Comparison of ENCODE assay signal across 13 mouse cellular contexts in the genomic region with DNA sequence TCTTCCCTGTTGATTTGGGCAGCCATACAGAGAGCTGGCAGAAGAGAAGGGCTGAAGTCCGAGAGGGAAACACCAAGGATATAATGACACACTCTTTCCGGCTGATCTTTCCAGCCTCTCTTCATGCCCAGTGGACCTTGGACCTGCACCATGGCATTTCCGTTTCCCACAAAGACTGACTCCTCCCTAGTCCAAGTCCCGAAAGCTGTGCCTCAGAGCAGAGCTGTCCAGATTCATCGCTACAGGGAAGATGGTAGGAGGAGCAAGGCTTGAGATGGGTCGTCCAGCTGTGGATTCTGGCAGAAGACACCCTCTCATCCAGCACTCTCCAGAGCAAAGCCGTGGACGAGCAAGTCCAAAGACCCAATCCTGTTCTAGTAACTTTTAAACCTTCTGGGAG.
DNase-seq lines count a peak whose midpoint lies in the region; ATAC-seq and TF ChIP-seq lines count a peak whose summit lies in the region.
"Had no signal": no experiment of that assay in that cellular context is flagged by ENCODE, and none has a peak within 500 bp of the region (broad histone marks: within the 10 kb centered on the region; RNA-seq: fewer than 3 reads in every experiment).

No protein-coding gene starts in this region.

- TF ChIP-seq CTCF in gastrocnemius, adult 2 months (IDR thresholded peaks at IDR 0.05), result no peak
- TF ChIP-seq CTCF in kidney, postnatal 0 days (IDR thresholded peaks at IDR 0.05; ENCODE audit: low read depth), result no peak

- no peaks in the 10 kb centered on the region for H3K9me3 ChIP-seq in kidney, postnatal 0 days (replicated peaks; ENCODE audit: low read length)
- H3K9me3 ChIP-seq in forebrain, embryonic 15.5 days, result no peaks in the 10 kb centered on the region
- H3K9me3 ChIP-seq: embryonic facial prominence, embryonic 15.5 days; liver, embryonic 13.5 days had no signal

- H3K4me3 ChIP-seq in gastrocnemius, adult 2 months, result no peak overlapping the region
- no peak overlapping the region for H3K4me3 ChIP-seq in kidney, postnatal 0 days (replicated peaks; ENCODE audit: low read depth, low read length)
- H3K4me3 ChIP-seq in forebrain, embryonic 15.5 days, result no peak overlapping the region
- H3K4me3 ChIP-seq: embryonic facial prominence, embryonic 15.5 days; layer of hippocampus, adult 2 months; liver, embryonic 13.5 days had no signal

- intact Hi-C loops in gastrocnemius, adult 2 months (cut with DNase I), result no loop called here
- intact Hi-C loops in heart, postnatal 25 days (cut with DNase I), result no loop called here

- no peak overlapping the region for H3K27ac ChIP-seq in gastrocnemius, adult 2 months
- no peak overlapping the region for H3K27ac ChIP-seq in kidney, postnatal 0 days
- no peak overlapping the region for H3K27ac ChIP-seq in forebrain, embryonic 15.5 days (replicated peaks)
- H3K27ac ChIP-seq: embryonic facial prominence, embryonic 15.5 days; layer of hippocampus, adult 2 months; liver, embryonic 13.5 days had no signal

- no peaks in the 10 kb centered on the region for H3K27me3 ChIP-seq in kidney, postnatal 0 days (ENCODE audit: insufficient read depth, low read length)
- no peaks in the 10 kb centered on the region for H3K27me3 ChIP-seq in forebrain, embryonic 15.5 days
- H3K27me3 ChIP-seq: embryonic facial prominence, embryonic 15.5 days; liver, embryonic 13.5 days had no signal

- peak; percentile 95 for ATAC-seq in kidney, postnatal 0 days (replicated peaks; ENCODE audit: low FRiP score, low read depth)
- ATAC-seq in forebrain, embryonic 15.5 days (replicated peaks), result no peak
- ATAC-seq in erythroblast, adult 5-6 weeks (replicated peaks; ENCODE audit: low FRiP score, poor library complexity, severe bottlenecking), result no peak
- ATAC-seq: forebrain, postnatal 0 days had no signal

- WGBS in kidney, postnatal 0 days, result 74% methylated on average over 8 of the region's 8 CpGs
- 89% methylated on average over 8 of the region's 8 CpGs for WGBS in forebrain, embryonic 15.5 days

- no peak overlapping the region for H3K4me2 ChIP-seq in kidney, postnatal 0 days (ENCODE audit: low read length)
- no peak overlapping the region for H3K4me2 ChIP-seq in forebrain, embryonic 15.5 days (replicated peaks)
- H3K4me2 ChIP-seq: embryonic facial prominence, embryonic 15.5 days; liver, embryonic 13.5 days had no signal

- no peaks in the 10 kb centered on the region for H3K36me3 ChIP-seq in kidney, postnatal 0 days (ENCODE audit: insufficient read depth, low read length)
- no peaks in the 10 kb centered on the region for H3K36me3 ChIP-seq in forebrain, embryonic 15.5 days
- H3K36me3 ChIP-seq: embryonic facial prominence, embryonic 15.5 days; liver, embryonic 13.5 days had no signal

- no peaks in the 10 kb centered on the region for H3K4me1 ChIP-seq in kidney, postnatal 0 days (replicated peaks; ENCODE audit: insufficient read depth, low read length)
- no peaks in the 10 kb centered on the region for H3K4me1 ChIP-seq in forebrain, embryonic 15.5 days
- H3K4me1 ChIP-seq: embryonic facial prominence, embryonic 15.5 days; liver, embryonic 13.5 days had no signal

- no peak overlapping the region for H3K9ac ChIP-seq in kidney, postnatal 0 days (ENCODE audit: low read depth, low read length)
- H3K9ac ChIP-seq in forebrain, embryonic 15.5 days (replicated peaks), result no peak overlapping the region
- H3K9ac ChIP-seq: embryonic facial prominence, embryonic 15.5 days; forebrain, postnatal 0 days; liver, embryonic 13.5 days had no signal

- peak; percentile 6 for DNase-seq in fibroblast of lung, adult 2 months (ENCODE audit: low read depth)
- peak; percentile 41 for DNase-seq in gastrocnemius, adult 2 months
- peak; percentile 17 for DNase-seq in heart, postnatal 25 days (ENCODE audit: low spot score)
- no peak for DNase-seq in kidney, postnatal 0 days (ENCODE audit: low spot score)
- no peak for DNase-seq in right cerebral cortex, postnatal 14 days
- DNase-seq in neural tube, embryonic 10.5 days (ENCODE audit: extremely low spot score, low spot score), result no peak
- DNase-seq: cerebellum, postnatal 14 days; forebrain, postnatal 0 days; liver, embryonic 13.5 days had no signal

Comparison
In these comparisons a context has a peak if more than half of its experiments do, and no peak if none do; other contexts are left out.
1. DNase-seq: peak in fibroblast of lung, adult 2 months (single experiment), gastrocnemius, adult 2 months (single experiment) and heart, postnatal 25 days (single experiment); none in kidney, postnatal 0 days (single experiment), right cerebral cortex, postnatal 14 days (single experiment) and neural tube, embryonic 10.5 days (single experiment).